Mouse (Mus musculus) thymus, postnatal 36 days (tissue): ENCODE measurements around the gene Ss18l2.

Experiments
- DNase-seq, 2 experiments: peaks; one replicate each; pipeline ENCODE4 v3.0.0; 2022; ENCODE audit warnings: mixed read lengths in 2 of 2

Ss18l2 gene

DNA sequence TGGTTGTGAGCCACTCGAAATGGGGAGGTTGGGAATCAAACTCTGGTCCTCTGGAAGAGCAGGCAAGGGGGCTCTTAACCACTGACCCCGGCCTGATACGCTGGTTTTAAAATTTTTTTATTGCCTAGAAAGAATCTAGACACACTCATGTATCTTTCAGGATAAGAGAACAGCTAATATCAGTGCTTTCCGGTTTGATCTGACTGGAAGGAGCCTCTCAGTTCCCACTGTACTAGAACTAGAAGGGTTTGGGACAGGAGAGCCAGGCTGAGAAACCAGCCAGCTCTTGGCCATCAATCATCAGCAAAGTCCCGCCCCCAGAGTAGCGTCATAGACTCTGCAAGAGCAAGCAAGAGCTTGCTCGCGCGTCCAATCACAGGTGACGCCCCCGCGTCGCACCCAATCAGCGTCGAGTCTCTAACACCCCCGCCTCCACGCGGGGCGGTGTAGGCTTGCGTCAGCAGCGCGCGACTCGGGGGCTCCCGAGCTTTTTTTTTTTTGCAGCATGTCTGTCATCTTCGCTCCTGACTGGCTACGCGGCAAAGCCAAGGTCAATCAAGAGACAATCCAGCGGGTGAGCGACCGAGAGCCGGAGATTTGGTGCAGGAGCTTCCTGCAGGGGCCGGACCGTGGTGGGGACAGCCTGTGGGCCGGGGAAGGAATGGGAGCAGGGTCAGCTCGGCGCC is at the start of gene Ss18l2:
Ss18l2 (plus strand) TSS at position 432 of the 686 bp plus-strand sequence.
- peak; percentile 94 to 97 for DNase-seq

GRCm38 (mm10) chr9:121663467-121663866 is 46.7 kb upstream of the Ss18l2 start:
- no peak for DNase-seq

DNA sequence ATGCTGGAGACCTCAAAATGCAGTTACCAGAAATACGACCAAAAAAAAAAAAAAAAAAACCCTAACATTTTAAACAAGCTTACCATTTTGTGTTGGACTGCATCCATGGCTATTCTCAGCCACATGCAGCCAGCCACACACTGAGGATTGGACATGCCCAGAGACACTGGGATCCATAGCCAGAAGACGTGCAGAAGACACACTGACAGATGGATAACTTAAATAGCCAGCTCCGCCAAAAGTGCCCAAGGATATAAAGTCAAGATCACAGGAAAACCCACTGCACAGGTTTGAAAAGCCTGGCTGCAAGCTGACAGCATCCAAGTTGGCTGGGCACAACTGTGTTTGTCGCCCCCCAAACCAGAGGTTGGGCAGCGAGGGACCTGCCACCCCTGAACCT is 46.0 kb upstream of the Ss18l2 start:
- no peak for DNase-seq

DNA sequence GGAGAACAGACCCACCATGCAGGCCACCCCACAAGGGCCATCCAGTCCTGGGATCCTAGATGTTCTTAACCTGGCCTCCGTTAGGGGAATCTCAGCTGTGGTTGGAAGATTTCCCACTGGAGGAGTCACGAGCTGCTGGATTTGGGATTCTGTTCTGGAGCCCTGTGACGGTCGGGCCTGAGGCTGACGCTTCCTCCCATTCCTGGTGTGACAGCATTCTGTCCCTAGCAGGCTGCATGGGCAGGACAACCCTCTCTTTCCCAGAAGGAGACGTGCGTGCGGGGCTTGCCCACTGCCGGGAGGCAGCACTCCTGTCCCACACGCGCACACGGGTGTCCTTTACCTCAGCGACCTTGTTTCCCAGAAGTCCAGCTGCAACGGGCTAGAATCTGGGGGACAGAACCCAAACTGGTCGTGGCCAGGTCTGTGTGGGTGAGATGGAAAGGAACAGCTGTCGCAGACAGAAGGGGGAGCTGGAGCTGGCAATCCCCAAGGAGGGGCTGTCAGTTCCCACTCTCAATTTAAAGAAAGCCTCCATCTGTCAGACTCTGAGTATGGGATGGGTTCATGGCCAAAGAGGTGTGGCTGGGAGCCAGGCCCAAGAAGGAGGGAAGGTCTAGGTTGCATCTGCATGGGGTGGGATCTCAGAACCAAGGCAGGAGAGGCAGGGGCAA is 43.0 kb upstream of the Ss18l2 start:
- DNase-seq = no peak

GRCm38 (mm10) chr9:121667822-121668221 is 42.3 kb upstream of the Ss18l2 start:
- DNase-seq = no peak

DNA sequence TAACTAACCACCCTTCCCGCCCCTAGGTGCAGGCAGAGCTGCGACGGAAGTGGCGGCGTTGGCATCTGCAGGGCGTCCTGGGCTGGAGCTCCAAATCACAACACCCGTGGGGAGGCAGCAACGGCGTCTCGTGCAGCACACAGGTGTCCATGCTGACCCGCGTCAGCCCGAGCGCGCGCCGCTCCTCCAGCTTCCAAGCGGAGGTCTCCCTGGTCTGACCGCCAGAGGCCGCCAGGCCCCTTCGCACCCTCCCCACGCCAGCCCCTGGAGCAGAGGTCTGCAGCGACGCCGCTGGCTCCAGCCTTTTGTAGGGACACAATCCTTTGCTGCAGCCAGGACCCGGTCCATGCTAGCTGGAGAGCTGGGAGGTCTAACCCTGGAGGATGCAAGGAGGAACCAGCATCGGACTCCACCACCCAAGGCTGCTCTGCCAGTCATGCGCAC is 40.8 kb upstream of the Ss18l2 start:
- DNase-seq = peak; percentile 78 to 82

- DNase-seq = peak in 1 of 2 experiments; percentile 17
These were observed 38.8 kb upstream of the Ss18l2 start for GRCm38 (mm10) chr9:121671300-121671699.

DNA sequence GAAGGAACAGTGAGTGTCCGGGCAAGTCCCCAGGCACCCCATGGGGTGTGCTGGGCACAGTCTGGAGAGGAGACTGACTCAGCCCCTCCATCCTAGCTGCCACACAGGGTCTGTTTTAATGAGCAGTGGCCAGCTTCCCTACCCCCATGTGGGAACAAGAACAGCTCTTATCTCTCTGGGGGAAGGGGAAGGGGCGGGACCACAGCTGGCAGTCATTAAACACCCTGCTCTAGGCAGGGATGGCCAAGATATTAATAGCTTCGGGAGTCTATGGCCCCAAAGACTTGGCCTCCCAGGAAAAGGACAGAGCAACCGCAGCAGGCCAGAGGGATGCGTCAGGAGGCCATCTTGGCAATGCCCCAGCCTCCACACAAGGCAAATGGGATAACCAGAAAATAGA is 37.8 kb upstream of the Ss18l2 start:
- no peak for DNase-seq

DNA sequence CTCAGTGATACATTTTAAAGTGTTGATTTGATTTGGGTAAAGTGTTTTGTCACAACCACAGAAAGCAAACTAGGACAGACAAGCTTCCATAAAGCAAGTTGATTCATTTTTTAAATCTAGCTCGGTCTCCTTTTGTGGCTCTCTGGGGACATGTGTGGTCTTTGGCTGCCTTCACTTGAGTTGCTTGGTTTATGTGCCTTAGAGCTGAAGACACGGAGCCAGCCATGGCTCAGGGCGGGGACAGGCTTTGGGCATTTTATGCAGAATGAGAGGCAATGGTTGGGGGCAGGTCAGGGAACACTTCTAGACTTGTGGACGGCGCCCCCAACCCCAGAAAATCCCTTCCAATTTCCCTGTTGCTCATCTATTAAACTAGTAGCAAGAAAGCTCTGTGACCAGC is 36.4 kb upstream of the Ss18l2 start:
- no peak for DNase-seq

- DNase-seq = peak; percentile 75 to 82
These were observed 35.1 kb upstream of the Ss18l2 start for GRCm38 (mm10) chr9:121675011-121675410.

GRCm38 (mm10) chr9:121675556-121675955 is 34.6 kb upstream of the Ss18l2 start:
- DNase-seq = peak; percentile 23 to 39

DNA sequence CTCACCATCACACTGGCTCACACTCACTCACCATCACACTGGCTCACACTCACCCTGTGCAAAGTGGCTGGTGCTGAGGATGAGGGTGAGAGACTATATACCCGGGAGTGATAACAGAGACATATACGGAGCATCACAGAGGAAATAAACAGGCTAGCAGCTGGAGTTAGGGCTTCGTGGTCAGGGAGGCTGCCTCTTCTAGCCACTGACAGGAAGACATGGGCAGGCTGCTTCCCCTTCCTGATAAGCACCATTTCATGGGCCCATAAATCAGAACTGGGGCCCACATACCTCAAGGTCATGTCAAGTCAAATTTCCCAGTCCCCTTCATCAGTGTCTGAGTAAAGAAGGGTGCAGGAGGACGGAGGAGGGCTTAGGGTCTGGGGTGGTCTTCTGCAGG is 33.1 kb upstream of the Ss18l2 start:
- no peak for DNase-seq

GRCm38 (mm10) chr9:121677476-121677875 is 32.7 kb upstream of the Ss18l2 start:
- DNase-seq = no peak

- DNase-seq = peak; percentile 51 to 63
These were observed 30.6 kb upstream of the Ss18l2 start for GRCm38 (mm10) chr9:121679549-121679948.

GRCm38 (mm10) chr9:121681191-121681590 is 28.9 kb upstream of the Ss18l2 start:
- no peak for DNase-seq

- DNase-seq = peak; percentile 59 to 73
These were observed 28.0 kb upstream of the Ss18l2 start for GRCm38 (mm10) chr9:121682037-121682680.

DNA sequence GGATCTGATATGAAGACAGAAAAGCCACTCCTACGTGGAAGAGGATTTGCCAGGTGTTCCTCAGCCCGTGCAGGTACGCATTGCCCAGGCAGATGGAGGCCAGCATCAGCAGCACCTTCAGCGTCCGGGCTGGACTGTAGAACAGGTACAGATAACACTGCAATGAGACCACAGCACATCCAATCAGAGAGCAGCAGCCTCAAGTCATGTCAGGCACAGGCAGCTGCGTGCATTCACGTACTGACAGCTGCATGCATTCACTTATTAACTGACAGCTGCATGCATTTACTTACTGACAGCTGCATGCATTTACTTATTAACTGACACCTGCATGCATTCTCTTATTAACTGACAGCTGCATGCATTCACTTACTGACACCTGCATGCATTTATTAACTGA is 25.4 kb upstream of the Ss18l2 start:
- no peak for DNase-seq

DNA sequence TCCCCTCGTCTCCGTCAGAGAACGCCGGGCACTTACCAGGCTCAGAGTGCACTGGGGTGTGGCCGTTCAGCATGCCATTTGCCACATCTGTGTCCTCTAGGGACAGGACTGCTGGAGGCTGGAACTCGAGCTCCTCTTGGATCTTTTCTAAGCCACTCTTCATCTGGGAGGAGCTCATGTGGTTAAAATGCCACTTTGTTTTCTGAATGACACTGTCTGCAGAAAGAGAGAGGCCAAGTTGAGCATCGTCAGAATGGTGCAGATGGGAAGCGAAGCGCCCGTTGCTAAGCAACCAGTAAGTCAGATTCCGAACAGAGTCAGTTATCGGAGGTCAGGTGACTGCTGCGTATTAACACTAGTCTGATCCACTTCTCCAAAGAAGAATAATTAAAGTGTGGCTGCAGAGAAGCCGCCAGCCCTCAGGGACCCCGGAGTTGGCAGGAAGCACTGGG is 19.9 kb upstream of the Ss18l2 start:
- DNase-seq = no peak

GRCm38 (mm10) chr9:121690734-121691133 is 19.4 kb upstream of the Ss18l2 start:
- no peak for DNase-seq

DNA sequence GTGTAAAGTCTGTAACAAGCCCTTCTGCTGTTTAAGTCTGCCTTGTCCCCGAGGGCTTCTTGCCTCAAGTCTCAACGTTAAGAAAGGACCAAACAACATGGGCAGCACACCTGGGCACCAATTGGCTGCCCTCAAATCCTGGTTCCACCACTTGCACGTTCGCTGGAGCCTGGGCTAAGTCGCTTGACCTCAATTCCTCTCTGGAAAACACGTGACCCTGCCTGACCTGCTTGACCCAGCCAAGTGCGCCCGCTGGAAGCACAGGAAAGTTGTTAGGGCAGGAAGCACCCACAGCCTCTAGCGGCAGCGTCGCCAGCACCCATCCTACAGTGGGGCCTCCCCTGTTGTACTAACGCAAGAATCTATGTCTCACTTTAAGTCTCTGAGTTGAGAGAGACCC is 15.4 kb upstream of the Ss18l2 start:
- no peak for DNase-seq

DNA sequence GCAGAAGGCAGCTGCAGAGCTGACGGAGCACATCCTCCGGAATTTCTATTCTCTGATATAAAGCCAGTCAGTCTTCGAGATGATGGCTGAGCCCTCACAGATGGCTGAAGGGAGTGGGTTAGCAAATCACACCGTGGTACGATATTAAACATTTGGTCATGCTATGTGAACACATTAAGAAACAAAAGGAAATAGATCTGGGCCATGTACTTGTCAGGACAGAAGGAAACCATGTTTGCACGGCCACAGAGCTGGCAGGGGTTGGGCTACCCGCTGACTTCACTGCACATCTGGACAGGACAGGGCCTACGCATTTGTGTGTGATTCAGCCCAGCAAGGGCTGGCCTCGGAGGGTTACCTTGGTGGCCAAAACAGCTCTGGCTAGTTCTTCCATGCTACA is 13.5 kb upstream of the Ss18l2 start:
- no peak for DNase-seq

GRCm38 (mm10) chr9:121697150-121698049 is 12.7 kb upstream of the Ss18l2 start:
- DNase-seq = peak; percentile 59 to 68

GRCm38 (mm10) chr9:121704261-121704645 is 5.9 kb upstream of the Ss18l2 start:
- no peak for DNase-seq
